Mouse (Mus musculus) bone marrow macrophage, adult 2 months (primary cell): ENCODE data around the gene Gm49369.

Experiments
- CTCF ChIP-seq: IDR thresholded peaks from 2 replicates; pipeline ENCODE4 v1.5.1; 2012; ENCODE audit warnings: low read depth, mild to moderate bottlenecking, low read length, moderate library complexity
- POLR2A ChIP-seq: IDR thresholded peaks from 2 replicates; pipeline ENCODE4 v1.6.1; 2012; ENCODE audit warnings: mild to moderate bottlenecking, low read depth, low read length, borderline replicate concordance

- TF ChIP-seq POLR2A = no peak
- no peak for TF ChIP-seq CTCF
These were observed 1.8 kb upstream of the Gm49369 start for GRCm38 (mm10) chr7:142384306-142384705.
